Mouse (Mus musculus): Measurements from ENCODE around the gene Pltp. TPM values are rescaled to one million over a fixed set of nuclear protein-coding genes. Genes with fewer than 3 reads are reported as not detected.
"Not testable (repeated sequence)": the region's sequence is repeated elsewhere in the genome, so short reads cannot be mapped to it uniquely, and the experiment has no call there.

Gene Pltp
- polyA plus RNA-seq, 1 experiment from 2014 or later: 16.2 TPM

DNA sequence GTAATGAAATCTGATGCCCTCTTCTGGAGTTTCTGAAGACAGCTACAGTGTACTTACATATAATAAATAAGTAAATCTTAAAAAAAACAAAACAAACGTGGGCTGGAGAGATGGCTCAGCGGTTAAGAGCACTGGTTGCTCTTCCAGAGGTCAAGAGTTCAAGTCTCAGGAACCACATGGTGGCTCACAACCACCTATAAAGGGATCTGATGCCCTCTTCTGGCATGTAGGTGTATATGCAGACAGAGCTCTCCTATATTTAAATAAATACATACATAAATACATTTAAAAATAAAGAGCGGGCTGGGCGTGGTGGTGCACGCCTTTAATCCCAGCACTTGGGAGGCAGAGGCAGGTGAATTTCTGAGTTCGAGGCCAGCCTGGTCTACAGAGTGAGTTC lies 59.0 kb downstream of the Pltp start:
- H3K36me3 ChIP-seq (ENCODE audit: control insufficient read depth, insufficient read depth): peaks cover 68% of the 10 kb centered on the region
- 78% methylated on average over 6 of the region's 6 CpGs for WGBS
- H3K4me3 ChIP-seq (ENCODE audit: low read depth, low read length): not testable (repeated sequence)

GRCm38 (mm10) chr2:164795868-164796267 lies 61.6 kb downstream of the Pltp start:
- H3K9me3 ChIP-seq (ENCODE audit: control insufficient read depth): no peaks in the 10 kb centered on the region
- H3K4me3 ChIP-seq (ENCODE audit: low read depth, low read length): no peak overlapping the region
- H3K27ac ChIP-seq (ENCODE audit: low read depth, low read length): no peak overlapping the region
- no peak for TF ChIP-seq CTCF (IDR thresholded peaks at IDR 0.05; ENCODE audit: low read depth)
- H3K27me3 ChIP-seq (replicated peaks; ENCODE audit: control insufficient read depth, insufficient read depth, low read length): no peaks in the 10 kb centered on the region
- H3K36me3 ChIP-seq (ENCODE audit: control insufficient read depth, insufficient read depth): peaks cover 78% of the 10 kb centered on the region
- no peak for ATAC-seq
- H3K4me1 ChIP-seq (replicated peaks; ENCODE audit: control insufficient read depth, insufficient read depth, low read length): no peaks in the 10 kb centered on the region
- H3K4me2 ChIP-seq (replicated peaks; ENCODE audit: low read depth): no peak overlapping the region
- 76% methylated on average over 4 of the region's 4 CpGs for WGBS
- H3K9ac ChIP-seq (ENCODE audit: low read depth, low read length): no peak overlapping the region

More for the DNA sequence above, 59.0 kb downstream of the Pltp start:
- not testable (repeated sequence) for H3K4me2 ChIP-seq (replicated peaks; ENCODE audit: low read depth); ATAC-seq; H3K27ac ChIP-seq (ENCODE audit: low read depth, low read length); H3K27me3 ChIP-seq (replicated peaks; ENCODE audit: control insufficient read depth, insufficient read depth, low read length); H3K9ac ChIP-seq (ENCODE audit: low read depth, low read length); H3K9me3 ChIP-seq (ENCODE audit: control insufficient read depth); H3K4me1 ChIP-seq (replicated peaks; ENCODE audit: control insufficient read depth, insufficient read depth, low read length)
- TF ChIP-seq CTCF (IDR thresholded peaks at IDR 0.05; ENCODE audit: low read depth): peak; percentile 59

DNA sequence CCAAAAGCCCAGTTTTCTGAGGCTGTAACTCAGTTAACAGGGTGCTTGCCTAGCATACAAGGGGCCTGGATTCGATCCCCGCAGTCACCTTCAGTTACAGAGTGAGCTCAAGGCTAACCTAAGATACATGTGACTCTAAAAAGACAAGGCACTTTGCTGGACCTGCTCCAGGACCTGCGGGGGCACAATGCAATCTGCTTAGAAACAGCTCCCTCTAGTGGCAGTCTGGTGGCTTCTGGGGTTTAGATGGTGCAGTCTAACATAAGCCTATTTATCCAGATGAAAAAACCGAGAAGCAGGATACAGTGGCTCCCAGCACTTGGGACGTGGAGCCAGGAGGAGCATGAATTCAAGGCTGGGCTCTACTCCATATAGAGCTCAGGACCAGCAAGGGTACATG lies 63.2 kb downstream of the Pltp start:
- Histone ChIP-seq H3K4me1 (replicated peaks; ENCODE audit: control insufficient read depth, insufficient read depth, low read length) (no peaks in the 10 kb centered on the region), H3K36me3 (ENCODE audit: control insufficient read depth, insufficient read depth) (peaks cover 73% of the 10 kb centered on the region), H3K4me3 (ENCODE audit: low read depth, low read length) (no peak overlapping the region), H3K27me3 (replicated peaks; ENCODE audit: control insufficient read depth, insufficient read depth, low read length) (no peaks in the 10 kb centered on the region), H3K9ac (ENCODE audit: low read depth, low read length) (no peak overlapping the region), H3K9me3 (ENCODE audit: control insufficient read depth) (no peaks in the 10 kb centered on the region), H3K27ac (ENCODE audit: low read depth, low read length) (no peak overlapping the region), H3K4me2 (replicated peaks; ENCODE audit: low read depth) (no peak overlapping the region)
- ATAC-seq: peak; percentile 44; the same call in 1 of the 2 replicates
- WGBS: 20% methylated on average over 5 of the region's 5 CpGs
- TF ChIP-seq CTCF (IDR thresholded peaks at IDR 0.05; ENCODE audit: low read depth): peak; percentile 92

DNA sequence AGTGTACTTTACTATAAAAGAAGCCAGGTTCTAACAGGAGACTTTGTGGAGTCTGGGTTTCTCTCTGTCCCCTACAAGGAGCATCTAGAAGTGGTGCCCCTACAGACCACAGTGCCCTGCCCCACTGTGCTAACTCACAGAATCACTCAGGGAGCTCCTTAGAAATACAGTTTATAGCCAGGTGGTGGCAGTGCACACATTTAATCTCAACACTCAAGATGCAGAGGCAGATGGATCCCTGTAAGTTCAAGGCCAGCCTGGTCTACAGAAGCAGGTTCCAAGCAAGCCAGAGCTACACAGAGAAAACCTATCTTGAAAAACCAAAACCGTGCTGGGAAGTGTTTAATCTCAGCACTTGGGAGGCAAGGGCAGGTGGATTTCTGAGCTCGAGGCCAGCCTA lies 63.7 kb downstream of the Pltp start:
- 91% methylated on average over 2 of the region's 2 CpGs for WGBS
- peaks cover 76% of the 10 kb centered on the region for H3K36me3 ChIP-seq (ENCODE audit: control insufficient read depth, insufficient read depth)
- no peaks in the 10 kb centered on the region for H3K27me3 ChIP-seq (replicated peaks; ENCODE audit: control insufficient read depth, insufficient read depth, low read length)
- no peak overlapping the region for H3K4me2 ChIP-seq (replicated peaks; ENCODE audit: low read depth)
- H3K4me1 ChIP-seq (replicated peaks; ENCODE audit: control insufficient read depth, insufficient read depth, low read length): no peaks in the 10 kb centered on the region
- ATAC-seq: no peak
- no peak overlapping the region for H3K9ac ChIP-seq (ENCODE audit: low read depth, low read length)
- H3K27ac ChIP-seq (ENCODE audit: low read depth, low read length): no peak overlapping the region
- TF ChIP-seq CTCF (IDR thresholded peaks at IDR 0.05; ENCODE audit: low read depth): peak; percentile 28; the same call in 1 of the 2 replicates
- no peaks in the 10 kb centered on the region for H3K9me3 ChIP-seq (ENCODE audit: control insufficient read depth)
- no peak overlapping the region for H3K4me3 ChIP-seq (ENCODE audit: low read depth, low read length)

GRCm38 (mm10) chr2:164793236-164793635 lies 64.3 kb downstream of the Pltp start:
- Histone ChIP-seq H3K27me3 (replicated peaks; ENCODE audit: control insufficient read depth, insufficient read depth, low read length) (no peaks in the 10 kb centered on the region), H3K4me1 (replicated peaks; ENCODE audit: control insufficient read depth, insufficient read depth, low read length) (no peaks in the 10 kb centered on the region), H3K9me3 (ENCODE audit: control insufficient read depth) (no peaks in the 10 kb centered on the region), H3K4me3 (ENCODE audit: low read depth, low read length) (no peak overlapping the region), H3K36me3 (ENCODE audit: control insufficient read depth, insufficient read depth) (peaks cover 73% of the 10 kb centered on the region), H3K9ac (ENCODE audit: low read depth, low read length) (no peak overlapping the region), H3K4me2 (replicated peaks; ENCODE audit: low read depth) (no peak overlapping the region), H3K27ac (ENCODE audit: low read depth, low read length) (no peak overlapping the region)
- ATAC-seq: peak; percentile 29; the same call in 1 of the 2 replicates
- WGBS: 49% methylated on average over 3 of the region's 3 CpGs
- TF ChIP-seq CTCF (IDR thresholded peaks at IDR 0.05; ENCODE audit: low read depth): peak; percentile 81

- peak; percentile 22; the same call in 1 of the 2 replicates for ATAC-seq
- Histone ChIP-seq H3K4me3 (ENCODE audit: low read depth, low read length) (no peak overlapping the region), H3K27me3 (replicated peaks; ENCODE audit: control insufficient read depth, insufficient read depth, low read length) (no peaks in the 10 kb centered on the region), H3K27ac (ENCODE audit: low read depth, low read length) (peak overlapping the region; percentile 60), H3K36me3 (ENCODE audit: control insufficient read depth, insufficient read depth) (peaks cover 67% of the 10 kb centered on the region), H3K9ac (ENCODE audit: low read depth, low read length) (no peak overlapping the region), H3K9me3 (ENCODE audit: control insufficient read depth) (no peaks in the 10 kb centered on the region), H3K4me2 (replicated peaks; ENCODE audit: low read depth) (no peak overlapping the region), H3K4me1 (replicated peaks; ENCODE audit: control insufficient read depth, insufficient read depth, low read length) (no peaks in the 10 kb centered on the region)
- TF ChIP-seq CTCF (IDR thresholded peaks at IDR 0.05; ENCODE audit: low read depth): no peak
- 83% methylated on average over 12 of the region's 12 CpGs for WGBS
These were observed 64.9 kb downstream of the Pltp start for GRCm38 (mm10) chr2:164792400-164793190.

Measured in intestine, postnatal 0 days (tissue).